In the genomic region with DNA sequence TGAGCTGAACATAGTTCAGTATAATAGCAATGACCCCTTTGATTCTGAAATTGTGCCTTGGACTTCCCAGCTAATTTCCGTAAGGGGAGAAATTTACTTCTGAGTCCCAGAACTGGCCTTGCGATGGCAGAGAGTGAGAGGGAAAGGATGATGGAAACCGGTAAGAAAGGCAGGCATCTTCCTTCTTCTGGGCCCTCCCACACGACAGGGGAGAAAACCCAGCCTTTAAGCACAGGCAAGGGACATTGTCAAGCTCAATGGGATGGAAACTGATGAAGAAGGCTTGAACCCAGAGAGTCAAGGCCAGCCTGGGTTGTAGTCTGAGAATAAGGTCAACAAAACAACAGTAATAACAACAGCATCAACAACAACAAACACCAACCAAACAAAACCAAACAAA, we compare ENCODE assay signal across 36 mouse cellular contexts. TPM values are rescaled to one million over a fixed set of nuclear protein-coding genes. Genes with fewer than 3 reads are reported as not detected.
"Had no signal": no experiment of that assay in that cellular context is flagged by ENCODE, and none has a peak within 500 bp of the region (broad histone marks: within the 10 kb centered on the region; RNA-seq: fewer than 3 reads in every experiment).

No protein-coding gene starts in this region.

- H3K27ac ChIP-seq: limb, embryonic 13.5 days; limb, embryonic 15.5 days; liver, embryonic 12.5 days; liver, embryonic 13.5 days; liver, embryonic 14.5 days; liver, embryonic 15.5 days; lung, embryonic 15.5 days; macrophage; midbrain, embryonic 10.5 days; midbrain, embryonic 12.5 days; midbrain, embryonic 13.5 days; midbrain, embryonic 15.5 days; neural tube, embryonic 12.5 days; neural tube, embryonic 13.5 days had no signal

- H3K9ac ChIP-seq: limb, embryonic 13.5 days; limb, embryonic 15.5 days; liver, embryonic 12.5 days; liver, embryonic 13.5 days; liver, embryonic 14.5 days; liver, embryonic 15.5 days; liver, postnatal 0 days; lung, embryonic 14.5 days; lung, embryonic 15.5 days; midbrain, embryonic 12.5 days; midbrain, embryonic 13.5 days; midbrain, embryonic 15.5 days; neural tube, embryonic 12.5 days; neural tube, embryonic 13.5 days had no signal

- H3K4me1 ChIP-seq: liver, embryonic 12.5 days; liver, embryonic 13.5 days; liver, embryonic 15.5 days had no signal

- H3K9me3 ChIP-seq: limb, embryonic 13.5 days; limb, embryonic 15.5 days; liver, embryonic 12.5 days; liver, embryonic 13.5 days; liver, embryonic 15.5 days; lung, embryonic 15.5 days; megakaryocyte, embryonic 14.5 days; midbrain, embryonic 10.5 days; midbrain, embryonic 12.5 days; midbrain, embryonic 13.5 days; midbrain, embryonic 15.5 days; neural tube, embryonic 12.5 days; neural tube, embryonic 13.5 days had no signal

- ATAC-seq: liver, embryonic 12.5 days; liver, postnatal 0 days; lung, postnatal 0 days; midbrain, embryonic 13.5 days; midbrain, embryonic 15.5 days; midbrain, embryonic 16.5 days had no signal

- DNase-seq: left cerebral cortex, postnatal 4 days; liver; liver, embryonic 13.5 days; liver, postnatal 0 days; lung, adult 18-20 months; lung, adult 2 months; lung, embryonic 14.5 days; lung, postnatal 10 days; lung, postnatal 14 days; lung, postnatal 36 days; lung, postnatal 4 days; midbrain, embryonic 14.5 days had no signal

- H3K4me3 ChIP-seq: limb, embryonic 13.5 days; limb, embryonic 15.5 days; liver, embryonic 12.5 days; liver, embryonic 13.5 days; liver, embryonic 15.5 days; lung, embryonic 15.5 days; megakaryocyte, embryonic 14.5 days; midbrain, embryonic 10.5 days; midbrain, embryonic 12.5 days; midbrain, embryonic 13.5 days; midbrain, embryonic 15.5 days; myocyte; neural tube, embryonic 12.5 days; neural tube, embryonic 13.5 days had no signal

- H3K4me2 ChIP-seq: limb, embryonic 13.5 days; limb, embryonic 15.5 days; liver, embryonic 11.5 days; liver, embryonic 12.5 days; liver, embryonic 13.5 days; liver, embryonic 15.5 days; lung, embryonic 14.5 days; lung, embryonic 15.5 days; midbrain, embryonic 11.5 days; midbrain, embryonic 12.5 days; midbrain, embryonic 13.5 days; midbrain, embryonic 15.5 days; neural tube, embryonic 12.5 days; neural tube, embryonic 13.5 days had no signal

- H3K36me3 ChIP-seq: limb, embryonic 13.5 days; limb, embryonic 15.5 days; liver, embryonic 12.5 days; liver, embryonic 13.5 days; liver, embryonic 15.5 days; lung, embryonic 15.5 days; midbrain, embryonic 10.5 days; midbrain, embryonic 12.5 days; midbrain, embryonic 13.5 days; midbrain, embryonic 15.5 days; neural tube, embryonic 12.5 days; neural tube, embryonic 13.5 days had no signal

RNA-seq across cellular contexts. Expression of a gene that starts 14.1 kb away (rescaled TPM):
- total RNA-seq: liver, adult 2 months; megakaryocyte progenitor cell, adult 5-6 weeks; megakaryocyte-erythroid progenitor cell, adult 5-6 weeks; monocyte, adult 5-6 weeks had no signal
- polyA plus RNA-seq: liver, adult 2 months; liver, embryonic 15.5 days; liver, embryonic 16.5 days; liver, postnatal 0 days; lung, adult 2 months; macrophage had no signal
